Mouse (Mus musculus) heart, embryonic 10.5 days (tissue): ENCODE results near the gene Dnah7b. TPM values are rescaled to one million over a fixed set of nuclear protein-coding genes. Genes with fewer than 3 reads are reported as not detected.
A peak's percentile ranks its signal among the peaks of the same experiment; 100 is the strongest.
"Not testable (repeated sequence)": the region's sequence is repeated elsewhere in the genome, so short reads cannot be mapped to it uniquely, and the experiment has no call there.

Source experiments
- DNase-seq: peaks from one replicate; pipeline ENCODE4 v3.0.0-alpha.2; 2017; ENCODE audit warnings: low spot score
- H3K27ac ChIP-seq: fragments of 300-500 bp; sonication (generic); 2 replicates; pipeline ENCODE4 v1.5.1; 2016; ENCODE audit warnings: mild to moderate bottlenecking
- H3K27me3 ChIP-seq: fragments of 300-500 bp; sonication (generic); 2 replicates; pipeline ENCODE4 v1.6.1; 2016; ENCODE audit warnings: mild to moderate bottlenecking; ENCODE audit not compliant: poor library complexity, insufficient read depth, severe bottlenecking
- H3K36me3 ChIP-seq: fragments of 300-500 bp; sonication (generic); 2 replicates; pipeline ENCODE4 v1.6.1; 2016; ENCODE audit warnings: mild to moderate bottlenecking, moderate library complexity
- H3K4me1 ChIP-seq: fragments of 300-500 bp; sonication (generic); 2 replicates; pipeline ENCODE4 v1.6.1; 2016; ENCODE audit warnings: mild to moderate bottlenecking
- H3K4me3 ChIP-seq: fragments of 300-500 bp; sonication (generic); 2 replicates; pipeline ENCODE4 v1.5.1; 2016; ENCODE audit warnings: mild to moderate bottlenecking, moderate library complexity
- H3K9me3 ChIP-seq: fragments of 300-500 bp; sonication (generic); 2 replicates; pipeline ENCODE4 v1.6.1; 2016; ENCODE audit warnings: mild to moderate bottlenecking, moderate library complexity
- WGBS: fragments of 180-500 bp; shearing (Covaris S2); methylation state at CpG from one replicate; pipeline ENCODE4 v1.1.7; 2016; 5-methylcytosine and 5-hydroxymethylcytosine counted together
- polyA plus RNA-seq: library from polyadenylated mRNA; unstranded; fragments of >200 nt; fragmentation: Nextera tagmentation; extraction: Ambion mirVana; gene quantifications from 2 replicates; pipeline ENCODE4 v1.2.1, GENCODE M21; 2016

The Dnah7b gene
- polyA plus RNA-seq: 2.2 and 2.6 TPM in 2 replicates

DNA sequence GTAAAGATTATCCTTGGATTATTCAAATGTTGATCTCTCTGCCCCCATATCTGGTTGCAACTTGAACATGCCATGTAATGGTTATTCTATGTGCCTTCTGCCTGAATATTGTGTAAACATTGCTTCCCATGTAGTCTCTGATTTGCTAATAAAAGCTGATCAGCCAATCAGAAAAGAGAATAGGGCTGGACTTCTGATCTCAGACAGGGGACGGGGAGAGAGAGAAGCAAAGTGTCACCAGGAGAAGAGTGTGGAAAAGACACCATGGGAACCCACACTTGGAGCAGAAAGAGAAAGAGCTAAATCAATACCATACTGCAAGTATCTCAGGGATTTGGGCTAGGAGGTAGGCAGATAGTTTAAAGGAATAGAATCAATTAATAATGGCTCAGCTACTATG is at the start of gene Dnah7b:
Gene Dnah7b (plus strand): TSS at position 301 of the 400 bp plus-strand sequence.
- no peaks in the 10 kb centered on the region for H3K27me3 ChIP-seq

DNA sequence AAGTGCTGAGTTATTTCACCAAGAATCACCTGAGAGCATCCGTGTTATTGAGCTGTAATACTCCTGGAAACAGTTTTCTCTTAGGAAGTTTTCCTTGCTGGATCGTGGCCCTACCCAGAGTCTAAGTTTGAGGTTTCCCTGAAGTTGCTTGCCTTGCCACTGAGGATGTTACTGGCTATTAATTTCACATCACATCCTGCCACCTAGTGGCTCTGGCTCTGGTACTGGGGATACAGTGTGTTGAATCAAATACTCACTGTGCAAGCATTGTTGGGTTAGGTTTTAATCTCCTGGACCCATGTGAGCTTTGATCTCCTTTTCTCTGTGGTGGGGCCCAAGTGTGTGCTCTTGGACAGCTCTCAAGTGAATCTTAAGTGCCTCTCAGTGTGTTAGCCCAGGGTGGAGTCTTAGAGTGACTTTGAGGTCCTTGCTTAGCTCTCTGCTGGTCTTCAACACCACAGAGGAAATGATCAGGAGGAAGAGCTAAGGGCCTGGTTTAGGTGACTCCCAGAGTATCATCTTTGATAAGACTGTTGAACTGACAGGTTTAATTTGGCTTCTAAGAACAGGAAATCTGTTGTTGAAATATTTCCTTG is 47.6 kb upstream of the Dnah7b start:
- no peak overlapping the region for H3K4me3 ChIP-seq
- no peak overlapping the region for H3K27ac ChIP-seq
- no peak for DNase-seq
- H3K36me3 ChIP-seq: no peaks in the 10 kb centered on the region
- H3K4me1 ChIP-seq: no peaks in the 10 kb centered on the region
- H3K27me3 ChIP-seq: no peaks in the 10 kb centered on the region
- WGBS: 43% methylated on average over 2 of the region's 2 CpGs
- no peaks in the 10 kb centered on the region for H3K9me3 ChIP-seq

More for the DNA sequence above, at the start of gene Dnah7b:
- no peak for DNase-seq
- H3K9me3 ChIP-seq: no peaks in the 10 kb centered on the region
- no peaks in the 10 kb centered on the region for H3K4me1 ChIP-seq
- 38% methylated on average over 1 of the region's 1 CpGs for WGBS
- peak within 1 kb of the TSS; percentile 70 for H3K4me3 ChIP-seq
- H3K27ac ChIP-seq: peak within 1 kb of the TSS; percentile 92
- no peaks in the 10 kb centered on the region for H3K36me3 ChIP-seq

DNA sequence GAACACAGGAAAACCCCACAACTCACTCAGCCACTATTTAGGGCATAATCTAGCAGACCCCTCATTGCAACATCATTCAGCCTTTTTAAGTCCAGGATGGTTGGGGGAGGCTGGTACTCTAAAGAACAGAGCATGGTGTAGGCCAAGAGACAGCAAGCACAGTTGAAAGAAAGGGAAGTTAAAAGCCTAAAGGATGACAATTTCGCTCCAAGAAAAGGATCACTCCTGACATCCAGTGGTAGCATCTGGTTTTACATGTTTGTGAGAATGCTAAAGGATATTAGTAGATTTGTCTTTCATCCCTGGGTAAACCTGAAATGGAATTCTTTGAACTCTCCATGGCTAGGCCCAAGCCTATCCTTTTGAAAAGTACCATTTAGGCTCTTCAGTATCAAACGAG is 43.9 kb upstream of the Dnah7b start:
- Histone ChIP-seq H3K4me1 (no peaks in the 10 kb centered on the region), H3K27me3 (no peaks in the 10 kb centered on the region), H3K4me3 (no peak overlapping the region), H3K9me3 (no peaks in the 10 kb centered on the region), H3K36me3 (no peaks in the 10 kb centered on the region), H3K27ac (no peak overlapping the region)
- 21% methylated on average over 2 of the region's 2 CpGs for WGBS
- DNase-seq: no peak

DNA sequence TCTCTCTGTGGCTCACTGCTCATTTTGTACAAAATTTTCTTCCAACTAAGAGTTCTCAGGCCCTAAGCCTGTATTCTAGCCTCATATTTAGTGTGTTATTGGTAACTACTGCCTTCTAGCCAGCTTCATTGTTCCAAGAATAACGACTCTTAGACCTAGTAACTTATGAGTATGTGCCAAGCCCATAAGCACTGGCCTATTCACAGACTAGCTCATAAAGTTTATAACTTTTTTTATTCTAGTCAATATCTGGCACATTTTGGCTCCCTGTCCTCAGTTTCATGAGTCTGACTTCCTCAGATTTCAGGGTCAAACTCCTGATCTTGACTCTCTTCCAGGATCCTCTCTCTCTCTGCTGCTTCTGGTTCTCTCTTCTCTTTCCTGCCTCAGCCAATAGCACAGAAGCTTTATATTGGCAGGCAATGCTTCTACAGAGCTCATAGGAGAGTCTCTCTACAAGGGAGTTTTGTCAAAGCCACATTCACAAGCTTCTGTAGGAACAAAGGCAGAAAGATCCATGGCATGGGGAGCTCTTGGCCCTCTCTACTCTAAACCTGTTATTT is 34.0 kb upstream of the Dnah7b start:
- 78% methylated on average over 1 of the region's 1 CpGs for WGBS
- H3K4me3 ChIP-seq: no peak overlapping the region
- no peaks in the 10 kb centered on the region for H3K36me3 ChIP-seq
- H3K4me1 ChIP-seq: peaks cover 4% of the 10 kb centered on the region; the same call in 1 of the 2 replicates
- no peaks in the 10 kb centered on the region for H3K9me3 ChIP-seq
- DNase-seq: no peak
- no peak overlapping the region for H3K27ac ChIP-seq
- no peaks in the 10 kb centered on the region for H3K27me3 ChIP-seq

DNA sequence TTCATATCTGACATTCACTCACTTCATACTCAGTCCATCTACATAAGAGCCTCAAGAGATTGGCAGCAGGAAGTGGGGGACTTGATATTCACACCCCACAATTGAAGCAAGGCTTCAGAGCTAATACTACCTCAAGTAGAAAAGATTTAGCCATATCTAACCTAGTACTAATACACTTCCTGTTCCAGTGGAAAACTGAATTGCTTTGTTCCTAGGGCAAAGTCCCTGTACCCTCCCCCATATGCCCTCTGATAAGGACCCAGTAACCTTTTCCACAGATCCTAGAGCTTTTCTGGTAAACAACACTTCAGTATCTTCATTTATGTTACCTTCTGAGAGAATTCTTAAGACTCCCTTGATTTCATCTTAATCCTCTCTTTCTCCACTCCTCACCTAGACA is 17.9 kb upstream of the Dnah7b start:
- H3K4me3 ChIP-seq: no peak overlapping the region
- H3K27ac ChIP-seq: no peak overlapping the region
- no peaks in the 10 kb centered on the region for H3K4me1 ChIP-seq
- H3K27me3 ChIP-seq: no peaks in the 10 kb centered on the region
- H3K36me3 ChIP-seq: no peaks in the 10 kb centered on the region
- no peak for DNase-seq
- no peaks in the 10 kb centered on the region for H3K9me3 ChIP-seq

DNA sequence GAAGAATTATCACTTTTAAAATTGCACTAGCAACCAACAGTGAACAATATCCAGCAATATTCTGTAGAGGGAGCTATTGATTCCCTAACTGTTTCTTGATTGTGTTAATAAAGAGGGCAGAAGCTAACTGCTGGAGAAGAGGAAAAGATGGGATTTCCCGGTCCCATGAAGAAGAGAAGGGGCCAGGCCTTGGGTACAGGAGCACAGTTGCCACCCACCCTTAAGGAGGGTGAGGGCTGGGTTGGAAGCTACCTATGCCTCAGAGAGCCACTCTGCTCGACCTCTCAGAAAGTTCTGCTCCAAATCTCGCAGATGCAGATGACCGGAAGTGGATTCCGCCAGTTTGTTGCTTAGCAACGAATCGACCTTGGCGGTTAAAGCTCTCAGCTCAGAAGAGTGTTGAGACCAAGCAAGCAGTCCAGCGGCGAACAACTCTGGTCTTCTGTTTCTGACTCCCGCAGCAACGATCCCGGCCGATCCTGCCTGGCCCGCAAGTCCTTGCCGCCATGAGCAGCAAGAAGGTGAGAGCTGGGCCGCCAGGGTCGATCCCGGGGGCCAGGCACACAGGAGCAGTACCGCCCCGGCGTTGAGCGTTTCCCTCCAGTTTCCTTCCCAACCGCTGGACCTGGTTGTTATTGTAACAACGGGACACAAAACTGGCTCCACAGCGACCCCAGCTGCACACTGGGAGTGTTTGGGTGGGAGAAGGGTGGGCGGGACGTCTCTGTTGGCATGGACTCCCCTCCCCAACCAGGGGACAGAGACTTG is 553 bp downstream of the Dnah7b start:
- under 1% methylated on average over 28 of the region's 28 CpGs for WGBS
- H3K4me3 ChIP-seq: peak overlapping the region; percentile 70
- peak overlapping the region; percentile 92 for H3K27ac ChIP-seq
- H3K9me3 ChIP-seq: no peaks in the 10 kb centered on the region
- H3K36me3 ChIP-seq: no peaks in the 10 kb centered on the region
- H3K4me1 ChIP-seq: no peaks in the 10 kb centered on the region
- DNase-seq: peak; percentile 90
- H3K27me3 ChIP-seq: no peaks in the 10 kb centered on the region

DNA sequence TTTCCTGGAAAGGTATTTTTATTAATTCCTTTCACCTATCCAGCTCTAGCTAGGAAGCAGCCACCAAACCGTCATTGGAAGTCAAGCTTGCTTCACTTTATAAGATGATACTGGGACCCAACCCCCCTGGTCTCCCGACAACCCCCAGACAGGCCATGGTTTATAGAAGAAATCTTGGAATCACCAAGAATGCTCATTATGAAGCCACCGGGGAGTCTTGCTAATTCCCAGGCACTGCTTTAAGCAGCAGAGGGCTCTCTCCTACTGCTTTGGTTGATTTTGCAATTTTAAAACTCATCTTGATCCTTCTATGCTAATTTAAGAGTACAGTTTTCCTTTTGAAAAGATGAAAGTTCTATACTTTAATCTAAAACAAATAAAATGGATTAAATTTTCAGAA is 2.7 kb downstream of the Dnah7b start:
- not testable (repeated sequence) for DNase-seq, H3K27me3 ChIP-seq, H3K4me3 ChIP-seq, H3K4me1 ChIP-seq, H3K9me3 ChIP-seq, H3K36me3 ChIP-seq, H3K27ac ChIP-seq
- 80% methylated on average over 3 of the region's 3 CpGs for WGBS

DNA sequence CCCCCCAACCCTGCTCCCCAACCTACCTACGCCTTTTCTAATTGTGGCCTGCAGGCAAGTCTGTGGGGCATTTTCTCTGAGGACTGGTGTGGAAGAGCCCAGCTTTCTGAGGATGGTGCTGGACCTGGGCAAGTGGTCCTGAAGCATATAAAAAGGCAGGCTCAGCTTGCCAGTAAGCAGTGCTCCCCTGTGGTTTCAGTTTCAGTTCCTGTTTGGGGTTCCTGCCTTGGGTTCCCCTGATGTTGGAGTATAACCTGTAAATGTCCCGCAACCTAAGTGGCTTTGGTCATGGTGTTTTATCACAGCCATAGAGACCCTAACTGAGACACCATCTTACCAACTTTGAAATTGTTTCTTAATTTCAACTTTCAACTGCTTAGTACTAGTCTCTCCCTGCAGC is 11.8 kb downstream of the Dnah7b start:
- Histone ChIP-seq H3K27me3 (no peaks in the 10 kb centered on the region), H3K4me1 (no peaks in the 10 kb centered on the region), H3K36me3 (no peaks in the 10 kb centered on the region), H3K27ac (no peak overlapping the region), H3K9me3 (no peaks in the 10 kb centered on the region), H3K4me3 (no peak overlapping the region)
- no peak for DNase-seq
- WGBS: 88% methylated on average over 2 of the region's 2 CpGs

DNA sequence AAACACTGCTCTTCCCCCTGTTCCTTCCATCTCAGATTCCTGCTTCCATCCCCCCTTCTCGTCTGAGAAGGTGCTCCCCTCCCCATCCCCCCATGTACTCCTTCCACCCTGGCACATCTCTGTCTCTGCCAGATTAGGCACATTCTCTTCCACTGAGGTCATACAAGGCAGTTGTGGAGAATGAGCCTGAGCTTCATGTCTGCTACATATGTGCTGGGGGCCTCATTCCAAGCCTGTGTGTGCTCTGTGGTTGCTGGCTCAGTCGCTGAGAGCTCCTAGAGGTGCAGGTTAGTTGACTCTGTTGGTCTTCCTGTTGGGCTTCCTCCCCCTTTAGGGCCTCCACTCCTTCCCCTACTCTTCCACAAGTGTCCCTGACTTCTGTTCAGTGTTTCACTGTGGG is 34.4 kb downstream of the Dnah7b start:
- no peak overlapping the region for H3K27ac ChIP-seq
- no peak for DNase-seq
- peaks cover 4% of the 10 kb centered on the region for H3K4me1 ChIP-seq
- H3K9me3 ChIP-seq: no peaks in the 10 kb centered on the region
- no peaks in the 10 kb centered on the region for H3K27me3 ChIP-seq
- 40% methylated on average over 2 of the region's 2 CpGs for WGBS
- no peak overlapping the region for H3K4me3 ChIP-seq
- H3K36me3 ChIP-seq: no peaks in the 10 kb centered on the region

DNA sequence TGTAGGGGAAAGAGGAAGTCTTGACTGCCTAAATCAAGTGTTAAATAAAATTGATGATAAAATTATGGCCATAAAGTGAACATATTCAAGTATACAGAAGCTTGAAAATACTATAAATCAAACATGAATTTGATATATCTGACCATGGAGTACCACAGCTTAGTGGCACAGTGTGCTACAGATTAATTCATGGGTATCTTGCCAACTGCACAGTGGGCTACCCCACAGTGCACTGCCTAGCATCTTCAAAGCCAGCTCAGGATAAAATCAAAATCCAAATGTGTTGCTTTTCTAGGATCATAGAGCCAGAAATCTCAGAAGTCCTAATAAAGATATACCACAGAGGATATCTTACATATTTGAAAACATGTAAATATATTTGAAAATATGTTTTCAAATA is 46.5 kb downstream of the Dnah7b start:
- not testable (repeated sequence) for H3K9me3 ChIP-seq, H3K27ac ChIP-seq, H3K27me3 ChIP-seq, H3K4me1 ChIP-seq, H3K36me3 ChIP-seq, DNase-seq, H3K4me3 ChIP-seq

DNA sequence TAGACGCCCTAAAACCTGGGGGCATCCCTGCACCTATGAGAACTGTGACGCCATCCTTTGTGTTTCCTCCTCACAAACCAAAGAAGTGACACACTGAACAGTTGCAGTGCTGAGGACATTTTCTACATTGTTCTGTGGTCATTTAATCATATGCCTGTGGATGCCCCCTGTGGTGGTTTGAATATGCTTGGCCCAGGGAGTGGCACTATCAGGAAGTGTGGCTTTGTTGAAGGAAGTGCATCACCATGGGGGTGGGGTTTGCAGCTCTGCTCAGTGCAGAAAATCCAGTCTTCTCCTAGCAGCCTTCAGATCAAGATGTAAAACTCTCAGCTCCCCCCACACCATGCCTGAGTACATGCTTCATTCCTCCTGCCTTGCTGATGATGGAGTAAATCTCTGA is 51.1 kb downstream of the Dnah7b start:
- H3K27ac ChIP-seq, H3K4me3 ChIP-seq, H3K4me1 ChIP-seq, H3K36me3 ChIP-seq, H3K27me3 ChIP-seq, DNase-seq, H3K9me3 ChIP-seq: not testable (repeated sequence)
- WGBS: 80% methylated on average over 2 of the region's 2 CpGs

DNA sequence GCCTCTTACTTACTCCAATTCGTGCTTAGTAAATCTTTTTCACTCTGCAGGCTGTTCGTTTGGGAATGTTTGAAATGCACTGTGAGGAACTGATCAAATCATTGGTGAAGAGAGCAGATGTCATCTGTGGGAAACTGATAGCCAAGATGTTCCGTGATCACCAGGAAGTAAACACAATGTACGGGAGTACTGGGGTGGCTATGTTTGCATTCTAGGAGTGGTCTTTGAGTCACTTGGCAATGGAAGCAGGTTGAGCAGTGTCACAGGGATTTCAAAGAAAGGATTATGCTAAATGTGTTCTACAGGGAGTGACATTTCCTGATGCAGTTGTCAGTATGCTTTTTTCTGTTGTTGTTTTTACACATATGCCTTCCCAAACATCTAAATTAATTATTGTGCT is 61.9 kb downstream of the Dnah7b start:
- Histone ChIP-seq H3K9me3 (no peaks in the 10 kb centered on the region), H3K27me3 (no peaks in the 10 kb centered on the region), H3K4me1 (no peaks in the 10 kb centered on the region), H3K27ac (no peak overlapping the region), H3K4me3 (no peak overlapping the region), H3K36me3 (no peaks in the 10 kb centered on the region)
- 55% methylated on average over 4 of the region's 4 CpGs for WGBS
- no peak for DNase-seq

DNA sequence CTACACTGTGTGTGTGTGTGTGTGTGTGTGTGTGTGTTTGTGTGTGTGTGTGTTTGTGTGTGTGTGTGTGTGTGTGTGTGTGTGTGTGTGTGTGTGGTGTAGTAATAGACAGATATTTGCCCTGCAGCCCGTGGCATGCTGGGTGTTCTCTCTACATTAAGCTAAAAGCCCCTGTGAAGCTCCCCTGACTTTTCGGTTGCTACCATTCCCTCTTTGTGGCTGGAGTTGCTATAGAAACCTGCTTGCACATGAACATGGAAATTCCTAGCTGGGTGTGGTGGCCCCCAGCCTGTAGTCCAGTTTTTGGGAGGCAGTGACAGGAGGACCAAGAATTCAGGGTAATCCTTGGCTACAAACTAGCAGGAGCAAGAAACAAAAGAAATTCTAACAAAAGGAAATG is 130.7 kb downstream of the Dnah7b start:
- H3K36me3 ChIP-seq, H3K27me3 ChIP-seq, H3K4me3 ChIP-seq, H3K4me1 ChIP-seq, DNase-seq, H3K27ac ChIP-seq, H3K9me3 ChIP-seq: not testable (repeated sequence)
- 69% methylated on average over 2 of the region's 2 CpGs for WGBS
